Mouse (Mus musculus): ENCODE data around the gene Lpin1. TPM values are rescaled to one million over a fixed set of nuclear protein-coding genes. Genes with fewer than 3 reads are reported as not detected.
A peak's percentile ranks its signal among the peaks of the same experiment; 100 is the strongest.

Gene Lpin1
- polyA plus RNA-seq, 1 experiment from 2014 or later, result 6.5 TPM

DNA sequence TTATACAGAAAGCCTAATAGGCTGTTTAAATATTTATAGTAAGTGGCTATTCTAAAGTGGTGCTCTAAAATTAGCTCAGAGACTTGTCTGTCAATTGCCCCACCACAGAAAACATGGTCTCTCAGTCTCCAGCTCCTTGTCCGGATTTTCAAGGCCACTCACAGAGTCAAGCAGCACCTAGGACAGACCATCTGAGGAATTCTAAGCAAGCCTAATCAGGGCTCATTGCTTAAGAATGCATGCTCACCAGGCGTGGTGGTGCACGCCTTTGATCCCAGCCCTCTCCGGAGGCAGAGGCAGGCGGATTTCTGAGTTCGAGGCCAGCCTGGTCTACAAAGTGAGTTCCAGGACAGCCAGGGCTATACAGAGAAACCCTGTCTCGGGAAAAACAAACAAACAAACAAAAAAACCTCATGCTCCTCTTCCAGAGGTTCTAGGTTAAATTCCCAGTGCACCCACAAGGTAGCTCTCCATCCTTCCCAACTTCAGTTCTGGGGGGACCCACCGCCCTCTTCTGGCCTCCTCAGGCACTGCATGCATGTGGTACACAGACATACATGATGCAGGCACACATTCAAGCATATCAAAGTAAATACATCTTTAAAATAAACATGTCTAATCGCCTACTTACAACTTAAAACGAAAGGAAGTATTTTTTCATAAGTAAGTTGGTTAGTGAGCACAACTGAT is 40.2 kb downstream of the Lpin1 start:
- no peak overlapping the region for H3K9ac ChIP-seq
- WGBS, result 86% methylated on average over 10 of the region's 10 CpGs
- H3K27me3 ChIP-seq, result no peaks in the 10 kb centered on the region
- H3K27ac ChIP-seq (replicated peaks), result no peak overlapping the region
- peaks cover 22% of the 10 kb centered on the region; the same call in 1 of the 2 replicates for H3K36me3 ChIP-seq
- H3K4me1 ChIP-seq, result no peaks in the 10 kb centered on the region
- no peak for ATAC-seq (ENCODE audit: insufficient number of reproducible peaks, low FRiP score, low TSS enrichment, low read depth)
- H3K9me3 ChIP-seq (replicated peaks), result no peaks in the 10 kb centered on the region
- no peak overlapping the region for H3K4me2 ChIP-seq (replicated peaks)
- no peak overlapping the region for H3K4me3 ChIP-seq (replicated peaks)

- H3K27me3 ChIP-seq, result no peaks in the 10 kb centered on the region
- no peak overlapping the region for H3K9ac ChIP-seq
- 72% methylated on average over 11 of the region's 11 CpGs for WGBS
- no peaks in the 10 kb centered on the region for H3K9me3 ChIP-seq (replicated peaks)
- H3K4me3 ChIP-seq (replicated peaks), result no peak overlapping the region
- no peak overlapping the region for H3K4me2 ChIP-seq (replicated peaks)
- H3K27ac ChIP-seq (replicated peaks), result no peak overlapping the region
- no peaks in the 10 kb centered on the region for H3K4me1 ChIP-seq
- H3K36me3 ChIP-seq, result peaks cover 25% of the 10 kb centered on the region; the same call in 1 of the 2 replicates
- ATAC-seq (ENCODE audit: insufficient number of reproducible peaks, low FRiP score, low TSS enrichment, low read depth), result no peak
Measured at GRCm38 (mm10) chr12:16568936-16569650, 41.7 kb downstream of the Lpin1 start.

GRCm38 (mm10) chr12:16568496-16568895 is 42.3 kb downstream of the Lpin1 start:
- ATAC-seq (ENCODE audit: insufficient number of reproducible peaks, low FRiP score, low TSS enrichment, low read depth), result no peak
- 31% methylated on average over 4 of the region's 4 CpGs for WGBS
- Histone ChIP-seq H3K4me3 (replicated peaks) (no peak overlapping the region), H3K27ac (replicated peaks) (no peak overlapping the region), H3K36me3 (peaks cover 23% of the 10 kb centered on the region; the same call in 1 of the 2 replicates), H3K9me3 (replicated peaks) (no peaks in the 10 kb centered on the region), H3K4me1 (no peaks in the 10 kb centered on the region), H3K4me2 (replicated peaks) (no peak overlapping the region), H3K27me3 (no peaks in the 10 kb centered on the region), H3K9ac (no peak overlapping the region)

DNA sequence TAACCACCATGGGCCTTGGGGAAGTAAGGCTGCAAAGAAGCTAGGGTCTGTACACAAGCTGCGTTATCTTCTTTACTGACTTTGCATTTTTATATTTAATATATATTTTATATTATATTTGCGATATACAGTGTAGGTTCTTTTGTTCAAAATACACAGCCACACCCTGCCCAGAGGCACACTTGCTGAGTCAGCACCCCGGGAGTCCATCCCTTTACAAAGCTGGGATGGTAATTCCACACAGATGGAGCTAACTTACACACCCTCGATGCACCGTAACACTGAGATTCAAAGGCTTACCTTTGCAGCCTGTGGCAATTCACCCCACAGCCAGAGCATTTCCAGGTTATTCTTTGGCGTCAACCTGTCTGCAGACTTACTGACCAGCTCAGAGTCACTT is 42.7 kb downstream of the Lpin1 start:
- Histone ChIP-seq H3K27me3 (no peaks in the 10 kb centered on the region), H3K27ac (replicated peaks) (no peak overlapping the region), H3K4me1 (no peaks in the 10 kb centered on the region), H3K9ac (no peak overlapping the region), H3K4me3 (replicated peaks) (no peak overlapping the region), H3K36me3 (peaks cover 22% of the 10 kb centered on the region; the same call in 1 of the 2 replicates), H3K4me2 (replicated peaks) (no peak overlapping the region), H3K9me3 (replicated peaks) (no peaks in the 10 kb centered on the region)
- no peak for ATAC-seq (ENCODE audit: insufficient number of reproducible peaks, low FRiP score, low TSS enrichment, low read depth)
- WGBS, result 61% methylated on average over 6 of the region's 6 CpGs

DNA sequence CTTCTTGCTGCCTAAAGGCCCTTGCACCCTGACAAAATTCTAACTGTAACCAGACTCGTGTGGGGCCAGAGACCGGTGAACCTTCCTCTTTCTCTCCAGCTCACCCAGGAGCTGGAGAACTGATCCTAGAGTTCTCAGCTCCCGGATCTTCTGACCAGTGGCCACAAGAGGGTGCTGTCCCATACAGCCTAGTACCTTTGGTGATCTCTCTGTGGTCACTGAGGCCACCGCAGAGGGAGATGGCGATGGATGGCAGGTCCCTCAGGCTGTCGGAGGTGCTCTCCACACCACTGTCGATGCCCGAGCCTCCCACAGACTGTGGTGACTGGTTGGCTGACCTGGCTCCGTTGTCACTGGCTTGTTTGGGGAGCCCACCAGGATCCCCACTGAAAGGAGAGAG is 47.3 kb downstream of the Lpin1 start:
- Histone ChIP-seq H3K4me2 (replicated peaks) (no peak overlapping the region), H3K36me3 (peaks cover 24% of the 10 kb centered on the region; the same call in 1 of the 2 replicates), H3K9ac (no peak overlapping the region), H3K27ac (replicated peaks) (no peak overlapping the region), H3K4me3 (replicated peaks) (no peak overlapping the region), H3K9me3 (replicated peaks) (no peaks in the 10 kb centered on the region), H3K4me1 (no peaks in the 10 kb centered on the region), H3K27me3 (no peaks in the 10 kb centered on the region)
- 64% methylated on average over 9 of the region's 9 CpGs for WGBS
- no peak for ATAC-seq (ENCODE audit: insufficient number of reproducible peaks, low FRiP score, low TSS enrichment, low read depth)

- 89% methylated on average over 10 of the region's 10 CpGs for WGBS
- Histone ChIP-seq H3K9me3 (replicated peaks) (no peaks in the 10 kb centered on the region), H3K4me1 (no peaks in the 10 kb centered on the region), H3K4me3 (replicated peaks) (no peak overlapping the region), H3K27me3 (no peaks in the 10 kb centered on the region), H3K4me2 (replicated peaks) (no peak overlapping the region), H3K27ac (replicated peaks) (no peak overlapping the region), H3K9ac (no peak overlapping the region), H3K36me3 (peaks cover 29% of the 10 kb centered on the region; the same call in 1 of the 2 replicates)
- no peak for ATAC-seq (ENCODE audit: insufficient number of reproducible peaks, low FRiP score, low TSS enrichment, low read depth)
Measured at GRCm38 (mm10) chr12:16562647-16563046, 48.1 kb downstream of the Lpin1 start.

- WGBS, result 85% methylated on average over 8 of the region's 8 CpGs
- H3K9me3 ChIP-seq (replicated peaks), result no peaks in the 10 kb centered on the region
- peaks cover 29% of the 10 kb centered on the region; the same call in 1 of the 2 replicates for H3K36me3 ChIP-seq
Measured at GRCm38 (mm10) chr12:16562181-16562580, 48.6 kb downstream of the Lpin1 start.

DNA sequence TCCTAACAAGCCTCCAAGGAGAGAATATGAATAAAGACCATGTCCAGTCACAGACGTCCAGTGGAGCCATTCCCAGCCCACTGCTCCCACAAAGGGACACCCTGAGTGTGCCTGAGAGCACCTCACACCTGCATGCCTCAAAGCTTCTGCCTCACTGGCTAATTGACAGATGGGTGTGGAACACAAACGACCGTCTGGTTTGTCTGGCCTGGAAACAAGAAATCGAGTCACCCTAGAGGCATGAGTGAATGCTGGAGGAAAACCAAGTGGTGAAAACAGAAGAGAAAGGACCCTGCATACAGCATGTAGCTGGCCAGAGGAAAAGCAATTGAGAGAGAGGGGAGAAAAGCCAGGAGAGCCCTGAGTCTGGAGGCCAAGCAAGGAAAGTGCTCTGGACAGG is 53.5 kb downstream of the Lpin1 start:
- Histone ChIP-seq H3K4me2 (replicated peaks) (no peak overlapping the region), H3K4me3 (replicated peaks) (no peak overlapping the region), H3K9me3 (replicated peaks) (no peaks in the 10 kb centered on the region), H3K9ac (no peak overlapping the region), H3K27me3 (no peaks in the 10 kb centered on the region), H3K36me3 (peaks cover 18% of the 10 kb centered on the region; the same call in 1 of the 2 replicates), H3K27ac (replicated peaks) (no peak overlapping the region), H3K4me1 (0 out of 2 replicates have a peak, but pooled peaks cover 10% of the 10 kb centered on the region)
- ATAC-seq (ENCODE audit: insufficient number of reproducible peaks, low FRiP score, low TSS enrichment, low read depth), result peak; percentile 31; the same call in 1 of the 2 replicates
- WGBS, result 46% methylated on average over 4 of the region's 4 CpGs

More at GRCm38 (mm10) chr12:16562181-16562580, 48.6 kb downstream of the Lpin1 start:
- Histone ChIP-seq H3K4me3 (replicated peaks) (no peak overlapping the region), H3K27me3 (no peaks in the 10 kb centered on the region), H3K4me2 (replicated peaks) (no peak overlapping the region), H3K27ac (replicated peaks) (no peak overlapping the region), H3K4me1 (no peaks in the 10 kb centered on the region), H3K9ac (no peak overlapping the region)
- ATAC-seq (ENCODE audit: insufficient number of reproducible peaks, low FRiP score, low TSS enrichment, low read depth), result no peak

DNA sequence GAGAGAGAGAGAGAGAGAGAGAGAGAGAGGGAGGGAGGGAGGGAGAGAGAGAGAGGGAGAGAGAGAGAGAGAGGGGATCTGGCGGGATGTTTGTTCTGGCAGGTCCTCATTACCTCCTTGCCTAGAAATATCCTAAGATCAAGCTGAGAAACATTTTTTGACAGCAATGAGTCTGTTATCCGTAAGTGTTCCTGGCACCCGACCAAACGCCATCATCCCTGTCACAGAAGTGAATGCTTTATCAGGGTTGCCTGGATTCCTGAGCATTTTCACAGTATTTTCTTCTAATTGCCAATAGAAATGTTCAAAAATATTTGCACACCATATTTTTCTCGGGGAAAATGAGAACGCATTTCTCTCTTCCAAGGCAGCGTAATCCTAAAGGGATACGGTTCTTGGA is 56.6 kb downstream of the Lpin1 start:
- ATAC-seq (ENCODE audit: insufficient number of reproducible peaks, low FRiP score, low TSS enrichment, low read depth), result no peak
- no peak overlapping the region for H3K4me3 ChIP-seq (replicated peaks)
- no peak overlapping the region for H3K27ac ChIP-seq (replicated peaks)
- H3K36me3 ChIP-seq, result 0 out of 2 replicates have a peak, but pooled peaks cover 5% of the 10 kb centered on the region
- whole genome bisulfite sequencing, result 64% methylated on average over 8 of the region's 8 CpGs
- no peaks in the 10 kb centered on the region for H3K27me3 ChIP-seq
- H3K4me1 ChIP-seq, result peaks cover 23% of the 10 kb centered on the region
- no peak overlapping the region for H3K9ac ChIP-seq
- H3K9me3 ChIP-seq (replicated peaks), result no peaks in the 10 kb centered on the region
- H3K4me2 ChIP-seq (replicated peaks), result no peak overlapping the region

DNA sequence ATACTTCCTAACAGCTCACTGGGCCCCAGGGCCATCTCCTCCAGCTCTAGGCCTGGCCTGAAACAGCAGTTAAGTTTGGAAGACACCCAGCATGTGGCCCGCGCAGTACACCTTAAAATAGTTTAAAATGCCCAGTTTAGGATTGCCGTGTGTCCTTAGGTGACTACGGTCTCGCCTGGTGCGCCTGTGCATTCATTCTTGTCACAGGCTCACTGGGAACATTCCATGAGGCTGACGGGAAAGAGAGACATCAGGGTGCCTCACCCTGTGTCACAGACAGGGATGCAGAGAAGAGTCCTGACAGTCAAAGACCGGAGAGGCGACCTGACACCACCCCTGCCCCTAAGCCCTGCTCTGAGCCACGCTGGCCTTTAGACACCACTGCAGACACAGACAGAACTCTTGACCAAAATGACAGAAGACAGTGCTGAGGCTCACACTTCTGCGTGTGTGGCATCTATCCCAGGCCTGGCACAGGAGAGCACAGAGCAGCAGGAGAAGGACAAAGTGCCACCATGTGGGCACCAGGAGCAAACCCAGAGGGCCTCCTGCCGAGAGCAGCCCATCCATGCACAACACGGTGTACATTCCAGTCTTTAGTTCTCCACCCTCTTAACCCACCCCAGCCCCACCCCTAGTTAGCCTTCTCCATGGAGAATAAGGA is 58.5 kb downstream of the Lpin1 start:
- no peaks in the 10 kb centered on the region for H3K27me3 ChIP-seq
- H3K27ac ChIP-seq (replicated peaks), result no peak overlapping the region
- H3K9me3 ChIP-seq (replicated peaks), result no peaks in the 10 kb centered on the region
- no peak overlapping the region for H3K9ac ChIP-seq
- H3K4me2 ChIP-seq (replicated peaks), result no peak overlapping the region
- ATAC-seq (ENCODE audit: insufficient number of reproducible peaks, low FRiP score, low TSS enrichment, low read depth), result no peak
- peaks cover 23% of the 10 kb centered on the region for H3K4me1 ChIP-seq
- WGBS, result 79% methylated on average over 13 of the region's 13 CpGs
- peaks cover 8% of the 10 kb centered on the region for H3K36me3 ChIP-seq
- H3K4me3 ChIP-seq (replicated peaks), result no peak overlapping the region

GRCm38 (mm10) chr12:16550983-16551454 is 59.7 kb downstream of the Lpin1 start:
- Histone ChIP-seq H3K36me3 (peaks cover 17% of the 10 kb centered on the region), H3K4me2 (replicated peaks) (no peak overlapping the region), H3K9ac (no peak overlapping the region), H3K4me3 (replicated peaks) (no peak overlapping the region), H3K4me1 (peaks cover 23% of the 10 kb centered on the region), H3K27ac (replicated peaks) (no peak overlapping the region; the same call in 1 of the 2 replicates), H3K9me3 (replicated peaks) (no peaks in the 10 kb centered on the region), H3K27me3 (no peaks in the 10 kb centered on the region)
- 62% methylated on average over 12 of the region's 12 CpGs for WGBS
- ATAC-seq (ENCODE audit: insufficient number of reproducible peaks, low FRiP score, low TSS enrichment, low read depth), result no peak
